13 mouse cellular contexts compared by ENCODE assay signal in the genomic region with DNA sequence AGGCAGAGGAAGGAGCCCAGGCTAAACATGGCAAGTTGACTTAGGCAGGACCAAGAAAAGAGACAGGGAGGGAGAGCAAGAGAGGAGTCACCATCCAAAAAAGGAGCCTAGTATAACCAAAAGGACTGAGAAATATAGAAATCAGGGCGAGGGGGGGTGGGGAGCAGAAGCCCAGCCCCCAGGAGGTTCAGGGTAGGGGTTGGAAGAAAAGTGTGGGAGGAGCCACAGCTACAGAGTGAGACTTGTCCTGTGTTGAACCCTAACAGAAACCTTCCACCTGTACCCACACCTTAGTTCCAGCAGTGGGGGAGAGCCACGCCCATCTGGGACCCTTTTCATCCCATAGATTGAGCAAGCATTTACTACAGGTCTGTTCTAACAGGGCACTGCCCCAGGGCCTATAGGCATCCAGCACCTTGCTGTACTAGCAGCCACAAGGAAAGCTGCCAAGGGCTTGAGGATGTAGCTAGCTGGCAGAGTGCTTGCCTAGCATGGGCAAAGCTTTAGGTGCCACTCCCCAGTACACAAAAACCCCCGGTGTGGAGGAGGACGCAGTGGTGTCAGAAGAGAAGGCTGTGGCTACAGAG. TPM values are rescaled to one million over a fixed set of nuclear protein-coding genes. Genes with fewer than 3 reads are reported as not detected.
"Had no signal": no experiment of that assay in that cellular context is flagged by ENCODE, and none has a peak within 500 bp of the region (broad histone marks: within the 10 kb centered on the region; RNA-seq: fewer than 3 reads in every experiment).

No protein-coding gene starts in this region.

- H3K9me3 ChIP-seq: kidney, embryonic 15.5 days; limb, embryonic 13.5 days had no signal

- H3K9ac ChIP-seq: kidney, embryonic 15.5 days; limb, embryonic 13.5 days; liver, embryonic 14.5 days; midbrain, embryonic 12.5 days had no signal

- H3K4me1 ChIP-seq: kidney, embryonic 15.5 days; limb, embryonic 13.5 days; midbrain, embryonic 12.5 days had no signal

- H3K27me3 ChIP-seq: kidney, embryonic 15.5 days; limb, embryonic 13.5 days; midbrain, embryonic 12.5 days had no signal

- H3K4me3 ChIP-seq: kidney, embryonic 15.5 days; limb, embryonic 13.5 days; midbrain, embryonic 12.5 days had no signal

- DNase-seq: kidney, postnatal 14 days; layer of hippocampus, postnatal 36 days; left cerebral cortex, postnatal 4 days; lung, adult 18-20 months; thymus, adult 2 months; thymus, postnatal 25 days had no signal

- H3K4me2 ChIP-seq: kidney, embryonic 15.5 days; limb, embryonic 13.5 days; midbrain, embryonic 12.5 days had no signal

- H3K27ac ChIP-seq: kidney, embryonic 15.5 days; limb, embryonic 13.5 days; liver, embryonic 14.5 days; midbrain, embryonic 12.5 days had no signal

- ATAC-seq: midbrain, embryonic 16.5 days had no signal

RNA-seq across cellular contexts. Expression of gene Tacr2, which starts 31.1 kb away (rescaled TPM):
- total RNA-seq: layer of hippocampus, postnatal 36 days; left cerebral cortex, postnatal 4 days; liver, adult 2 months; megakaryocyte-erythroid progenitor cell, adult 5-6 weeks had no signal
- polyA plus RNA-seq: limb, embryonic 13.5 days; liver, adult 2 months; liver, embryonic 14.5 days; midbrain, embryonic 12.5 days; midbrain, embryonic 16.5 days had no signal
